Mouse (Mus musculus): ENCODE results near the gene Gimap1. TPM values are rescaled to one million over a fixed set of nuclear protein-coding genes. Genes with fewer than 3 reads are reported as not detected.

The Gimap1 gene
- polyA plus RNA-seq, 2 experiments = 1.8 to 3.2 TPM

- H3K4me2 ChIP-seq (ENCODE audit: low read depth) = no peak overlapping the region
- no peak overlapping the region for H3K27ac ChIP-seq
- no peak overlapping the region for H3K9ac ChIP-seq (replicated peaks)
- DNase-seq (ENCODE audit: low read depth in 3 of 3, low spot score in 3 of 3) = no peak
- TF ChIP-seq EP300 (IDR thresholded peaks at IDR 0.05; ENCODE audit: low read depth) (no peak), CTCF (IDR thresholded peaks at IDR 0.05; ENCODE audit: low read depth) (no peak)
- no peak for ATAC-seq (ENCODE audit: insufficient read depth)
- no peak overlapping the region for H3K4me3 ChIP-seq (ENCODE audit: insufficient read depth in 1 of 2, low read depth in 2 of 2, low read length in 2 of 2)
- H3K27me3 ChIP-seq (ENCODE audit: control insufficient read depth, insufficient read depth, low read length) = no peaks in the 10 kb centered on the region
- H3K36me3 ChIP-seq (replicated peaks; ENCODE audit: control insufficient read depth, insufficient read depth, low read depth) = no peaks in the 10 kb centered on the region
- 62% methylated on average over 7 of the region's 7 CpGs for WGBS (ENCODE audit: insufficient replicate concordance)
- H3K9me3 ChIP-seq (ENCODE audit: control insufficient read depth, low read length) = no peaks in the 10 kb centered on the region
- H3K4me1 ChIP-seq (replicated peaks; ENCODE audit: control insufficient read depth in 2 of 2, insufficient read depth in 2 of 2, low read length in 1 of 2) = peaks cover 0 to 5% of the 10 kb centered on the region in 2 experiments; a peak in 1 of 4 replicates
Measured at GRCm38 (mm10) chr6:48763567-48764270, 24.9 kb downstream of the Gimap1 start.

DNA sequence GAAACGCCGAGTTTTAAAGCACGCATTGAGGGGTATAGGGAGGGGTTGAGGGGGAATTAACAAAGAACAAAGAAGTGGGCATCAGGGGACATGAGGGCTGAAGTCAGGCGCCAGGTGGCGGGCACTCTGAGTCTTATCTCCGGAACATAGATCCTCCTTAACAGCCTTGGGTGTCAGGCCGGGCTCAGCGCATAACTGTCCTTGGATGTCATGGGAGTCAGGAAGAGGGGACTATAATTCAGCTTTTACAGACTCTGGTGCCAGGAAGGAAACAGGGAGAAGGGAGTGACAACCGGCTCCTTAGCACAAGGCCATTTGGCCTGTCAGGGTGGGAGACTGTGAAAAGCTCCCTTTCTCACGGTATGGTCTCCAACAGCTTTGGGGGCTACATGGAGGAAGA, 25.6 kb downstream of the Gimap1 start:
- peaks cover 0 to 5% of the 10 kb centered on the region in 2 experiments; a peak in 1 of 4 replicates for H3K4me1 ChIP-seq (replicated peaks; ENCODE audit: control insufficient read depth in 2 of 2, insufficient read depth in 2 of 2, low read length in 1 of 2)
- no peak overlapping the region for H3K4me3 ChIP-seq (ENCODE audit: insufficient read depth in 1 of 2, low read depth in 2 of 2, low read length in 2 of 2)
- no peak for DNase-seq (ENCODE audit: low read depth in 3 of 3, low spot score in 3 of 3)
- no peak overlapping the region for H3K27ac ChIP-seq
- WGBS (ENCODE audit: insufficient replicate concordance) = 72% methylated on average over 10 of the region's 10 CpGs
- H3K4me2 ChIP-seq (ENCODE audit: low read depth) = no peak overlapping the region
- no peaks in the 10 kb centered on the region for H3K36me3 ChIP-seq (replicated peaks; ENCODE audit: control insufficient read depth, insufficient read depth, low read depth)
- TF ChIP-seq EP300 (IDR thresholded peaks at IDR 0.05; ENCODE audit: low read depth) (no peak), CTCF (IDR thresholded peaks at IDR 0.05; ENCODE audit: low read depth) (no peak)
- H3K27me3 ChIP-seq (ENCODE audit: control insufficient read depth, insufficient read depth, low read length) = no peaks in the 10 kb centered on the region
- ATAC-seq (ENCODE audit: insufficient read depth) = no peak
- H3K9me3 ChIP-seq (ENCODE audit: control insufficient read depth, low read length) = no peaks in the 10 kb centered on the region
- H3K9ac ChIP-seq (replicated peaks) = no peak overlapping the region

- H3K27ac ChIP-seq = no peak overlapping the region
- WGBS (ENCODE audit: insufficient replicate concordance) = 34% methylated on average over 9 of the region's 9 CpGs
Measured at GRCm38 (mm10) chr6:48768178-48768869, 29.5 kb downstream of the Gimap1 start.

DNA sequence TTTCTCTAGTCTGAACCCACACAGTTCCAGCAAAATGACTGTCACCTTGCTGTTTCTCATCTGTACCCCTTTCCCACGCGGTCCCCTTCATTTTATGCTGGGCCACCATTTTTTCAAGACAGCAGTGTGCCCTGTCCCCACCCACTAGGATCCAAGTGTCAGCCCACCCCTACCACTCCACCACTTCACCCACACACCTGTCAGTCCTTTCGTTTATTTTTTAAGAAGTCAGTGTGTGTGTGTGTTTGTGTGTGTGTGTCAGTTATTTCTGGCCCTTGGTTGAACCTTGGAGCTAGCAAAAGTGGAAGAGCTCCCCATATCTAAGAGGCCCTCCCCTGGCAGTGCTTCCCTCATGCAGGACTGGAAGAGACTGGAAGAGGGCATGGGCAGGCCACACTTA, 30.1 kb downstream of the Gimap1 start:
- Histone ChIP-seq H3K9me3 (ENCODE audit: control insufficient read depth, low read length) (no peaks in the 10 kb centered on the region), H3K4me1 (replicated peaks; ENCODE audit: control insufficient read depth in 2 of 2, insufficient read depth in 2 of 2, low read length in 1 of 2) (peaks cover 0 to 5% of the 10 kb centered on the region in 2 experiments; a peak in 1 of 4 replicates), H3K36me3 (replicated peaks; ENCODE audit: control insufficient read depth, insufficient read depth, low read depth) (no peaks in the 10 kb centered on the region), H3K9ac (replicated peaks) (no peak overlapping the region), H3K27me3 (ENCODE audit: control insufficient read depth, insufficient read depth, low read length) (no peaks in the 10 kb centered on the region), H3K4me3 (ENCODE audit: insufficient read depth in 1 of 2, low read depth in 2 of 2, low read length in 2 of 2) (no peak overlapping the region), H3K4me2 (ENCODE audit: low read depth) (no peak overlapping the region), H3K27ac (no peak overlapping the region)
- ATAC-seq (ENCODE audit: insufficient read depth) (no peak), DNase-seq (ENCODE audit: low read depth in 3 of 3, low spot score in 3 of 3) (no peak)
- WGBS (ENCODE audit: insufficient replicate concordance) = 67% methylated on average over 3 of the region's 3 CpGs
- TF ChIP-seq CTCF (IDR thresholded peaks at IDR 0.05; ENCODE audit: low read depth) (no peak), EP300 (IDR thresholded peaks at IDR 0.05; ENCODE audit: low read depth) (no peak)

More at GRCm38 (mm10) chr6:48768178-48768869, 29.5 kb downstream of the Gimap1 start:
- DNase-seq (ENCODE audit: low read depth in 3 of 3, low spot score in 3 of 3) = no peak
- ATAC-seq (ENCODE audit: insufficient read depth) = no peak
- Histone ChIP-seq H3K27me3 (ENCODE audit: control insufficient read depth, insufficient read depth, low read length) (no peaks in the 10 kb centered on the region), H3K4me1 (replicated peaks; ENCODE audit: control insufficient read depth in 2 of 2, insufficient read depth in 2 of 2, low read length in 1 of 2) (peaks cover 0 to 5% of the 10 kb centered on the region in 2 experiments; a peak in 1 of 4 replicates), H3K36me3 (replicated peaks; ENCODE audit: control insufficient read depth, insufficient read depth, low read depth) (no peaks in the 10 kb centered on the region), H3K4me2 (ENCODE audit: low read depth) (no peak overlapping the region), H3K9me3 (ENCODE audit: control insufficient read depth, low read length) (no peaks in the 10 kb centered on the region), H3K9ac (replicated peaks) (no peak overlapping the region), H3K4me3 (ENCODE audit: insufficient read depth in 1 of 2, low read depth in 2 of 2, low read length in 2 of 2) (no peak overlapping the region)
- TF ChIP-seq CTCF (IDR thresholded peaks at IDR 0.05; ENCODE audit: low read depth) (no peak), EP300 (IDR thresholded peaks at IDR 0.05; ENCODE audit: low read depth) (no peak)

DNA sequence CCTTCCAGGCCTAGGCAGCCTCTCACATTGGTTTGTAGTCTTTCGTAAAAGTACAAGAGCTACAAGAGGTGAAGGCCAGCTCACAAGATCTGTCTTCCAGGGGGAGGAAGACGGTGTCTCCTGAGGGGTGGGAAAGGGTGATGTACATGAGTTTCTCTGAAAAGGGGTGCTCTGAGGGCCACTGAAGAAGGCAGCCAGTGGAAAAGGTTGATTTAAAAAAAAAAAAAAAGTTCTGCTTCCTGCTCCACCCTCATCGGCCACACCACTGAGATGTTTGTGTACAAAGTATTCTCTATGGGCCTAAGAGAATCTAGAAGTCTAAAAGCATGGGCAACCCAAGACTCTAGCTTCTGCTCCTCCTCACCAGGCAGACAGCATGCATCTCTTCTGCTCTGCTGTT, 31.8 kb downstream of the Gimap1 start, which contains the start of gene Gimap3:
Gene Gimap3, minus strand, starts transcription at position 156 of the 400 bp plus-strand sequence.
- Histone ChIP-seq H3K9ac (replicated peaks) (no peak within 1 kb of the TSS), H3K4me2 (ENCODE audit: low read depth) (no peak within 1 kb of the TSS), H3K27ac (no peak within 1 kb of the TSS), H3K36me3 (replicated peaks; ENCODE audit: control insufficient read depth, insufficient read depth, low read depth) (no peaks in the 10 kb centered on the region), H3K9me3 (ENCODE audit: control insufficient read depth, low read length) (no peaks in the 10 kb centered on the region), H3K4me3 (ENCODE audit: insufficient read depth in 1 of 2, low read depth in 2 of 2, low read length in 2 of 2) (no peak within 1 kb of the TSS), H3K27me3 (ENCODE audit: control insufficient read depth, insufficient read depth, low read length) (no peaks in the 10 kb centered on the region), H3K4me1 (replicated peaks; ENCODE audit: control insufficient read depth in 2 of 2, insufficient read depth in 2 of 2, low read length in 1 of 2) (peaks cover 0 to 5% of the 10 kb centered on the region in 2 experiments; a peak in 1 of 4 replicates)
- ATAC-seq (ENCODE audit: insufficient read depth) = no peak
- DNase-seq (ENCODE audit: low read depth in 3 of 3, low spot score in 3 of 3) = no peak
- 54% methylated on average over 3 of the region's 3 CpGs for WGBS (ENCODE audit: insufficient replicate concordance)
- TF ChIP-seq CTCF (IDR thresholded peaks at IDR 0.05; ENCODE audit: low read depth) = no peak
- TF ChIP-seq EP300 (IDR thresholded peaks at IDR 0.05; ENCODE audit: low read depth) = no peak

Data from liver, embryonic 14.5 days (tissue).